Mouse (Mus musculus): ENCODE results near the gene Ctsc. TPM values are rescaled to one million over a fixed set of nuclear protein-coding genes. Genes with fewer than 3 reads are reported as not detected.

Ctsc gene
- polyA plus RNA-seq, 1 experiment from 2014 or later, result 87.8 TPM

DNA sequence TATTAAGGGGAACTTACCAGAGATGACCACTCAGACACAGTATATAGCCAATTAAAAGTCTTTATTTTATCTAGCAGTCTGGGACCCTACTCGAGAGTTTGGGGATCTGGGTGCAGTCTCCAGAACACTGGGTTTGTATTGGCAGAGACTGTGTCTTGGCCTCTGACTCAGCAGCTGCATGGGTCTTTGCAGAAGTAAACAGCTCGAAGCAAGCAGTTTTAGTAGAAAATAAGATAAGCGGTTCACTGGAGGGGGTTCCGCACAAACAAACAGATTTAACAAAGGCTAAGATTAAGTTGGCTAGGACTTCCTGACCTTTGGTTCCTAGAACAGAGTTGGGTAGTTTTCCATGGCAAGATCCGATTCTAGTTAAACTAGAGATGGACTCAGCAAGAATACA is 13.0 kb upstream of the Ctsc start:
- H3K27ac ChIP-seq, result no peak overlapping the region
- ATAC-seq (ENCODE audit: insufficient number of reproducible peaks, low FRiP score, low TSS enrichment, low read depth), result no peak
- WGBS, result 85% methylated on average over 5 of the region's 5 CpGs

DNA sequence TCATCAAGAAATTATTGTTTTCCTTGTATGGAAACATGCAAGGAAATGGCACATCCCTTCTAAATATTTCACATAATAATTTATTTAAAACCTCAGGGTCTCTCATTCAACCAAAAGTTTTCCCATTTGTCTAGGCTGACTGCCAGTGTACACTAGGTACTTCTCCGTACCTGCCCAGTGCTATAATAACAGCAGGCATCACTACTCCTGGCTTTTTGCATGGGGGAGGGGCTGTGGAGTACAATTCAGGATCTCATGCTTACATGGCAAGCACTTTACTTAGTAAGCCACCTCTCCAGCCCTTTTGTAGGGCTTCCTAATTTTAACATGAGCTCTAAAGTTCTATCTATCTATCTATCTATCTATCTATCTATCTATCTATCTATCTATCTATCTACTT is 8.0 kb upstream of the Ctsc start:
- WGBS, result 53% methylated on average over 1 of the region's 1 CpGs
- no peak overlapping the region for H3K4me2 ChIP-seq
- H3K27me3 ChIP-seq, result no peaks in the 10 kb centered on the region
- H3K36me3 ChIP-seq, result no peaks in the 10 kb centered on the region
- no peaks in the 10 kb centered on the region for H3K9me3 ChIP-seq
- H3K4me3 ChIP-seq, result no peak overlapping the region
- no peaks in the 10 kb centered on the region for H3K4me1 ChIP-seq
- ATAC-seq (ENCODE audit: insufficient number of reproducible peaks, low FRiP score, low TSS enrichment, low read depth), result no peak
- H3K9ac ChIP-seq, result no peak overlapping the region
- H3K27ac ChIP-seq, result no peak overlapping the region

More for the DNA sequence above, 13.0 kb upstream of the Ctsc start:
- Histone ChIP-seq H3K4me2 (no peak overlapping the region), H3K9ac (no peak overlapping the region), H3K36me3 (no peaks in the 10 kb centered on the region), H3K9me3 (no peaks in the 10 kb centered on the region), H3K27me3 (no peaks in the 10 kb centered on the region), H3K4me3 (no peak overlapping the region), H3K4me1 (no peaks in the 10 kb centered on the region)

DNA sequence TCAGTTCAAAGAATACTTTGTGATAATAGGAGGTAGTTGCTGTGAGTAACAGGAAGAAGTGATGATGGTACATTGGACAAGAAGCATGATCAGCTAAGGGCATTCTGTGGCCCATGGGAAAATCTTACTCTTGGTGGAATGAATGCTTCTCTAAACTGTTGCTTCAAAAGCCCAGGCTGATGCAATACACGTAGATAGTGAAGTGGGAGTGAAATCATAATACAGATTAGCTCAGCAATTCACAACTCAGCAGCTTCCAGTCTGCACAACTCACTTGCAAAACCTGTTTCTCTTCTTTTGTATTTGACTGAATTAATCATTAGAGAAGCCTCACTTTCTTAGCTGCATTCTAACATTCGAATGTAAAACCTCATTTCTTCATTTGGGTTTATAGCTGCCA is 6.4 kb upstream of the Ctsc start:
- H3K27ac ChIP-seq, result 0 out of 2 replicates have a peak overlapping the region, but pooled peaks have one; percentile 43
- no peak for ATAC-seq (ENCODE audit: insufficient number of reproducible peaks, low FRiP score, low TSS enrichment, low read depth)
- H3K9ac ChIP-seq, result no peak overlapping the region
- no peaks in the 10 kb centered on the region for H3K27me3 ChIP-seq
- 43% methylated on average over 2 of the region's 2 CpGs for WGBS
- no peaks in the 10 kb centered on the region for H3K9me3 ChIP-seq
- no peak overlapping the region for H3K4me3 ChIP-seq
- H3K4me2 ChIP-seq, result no peak overlapping the region
- no peaks in the 10 kb centered on the region for H3K36me3 ChIP-seq
- no peaks in the 10 kb centered on the region for H3K4me1 ChIP-seq

DNA sequence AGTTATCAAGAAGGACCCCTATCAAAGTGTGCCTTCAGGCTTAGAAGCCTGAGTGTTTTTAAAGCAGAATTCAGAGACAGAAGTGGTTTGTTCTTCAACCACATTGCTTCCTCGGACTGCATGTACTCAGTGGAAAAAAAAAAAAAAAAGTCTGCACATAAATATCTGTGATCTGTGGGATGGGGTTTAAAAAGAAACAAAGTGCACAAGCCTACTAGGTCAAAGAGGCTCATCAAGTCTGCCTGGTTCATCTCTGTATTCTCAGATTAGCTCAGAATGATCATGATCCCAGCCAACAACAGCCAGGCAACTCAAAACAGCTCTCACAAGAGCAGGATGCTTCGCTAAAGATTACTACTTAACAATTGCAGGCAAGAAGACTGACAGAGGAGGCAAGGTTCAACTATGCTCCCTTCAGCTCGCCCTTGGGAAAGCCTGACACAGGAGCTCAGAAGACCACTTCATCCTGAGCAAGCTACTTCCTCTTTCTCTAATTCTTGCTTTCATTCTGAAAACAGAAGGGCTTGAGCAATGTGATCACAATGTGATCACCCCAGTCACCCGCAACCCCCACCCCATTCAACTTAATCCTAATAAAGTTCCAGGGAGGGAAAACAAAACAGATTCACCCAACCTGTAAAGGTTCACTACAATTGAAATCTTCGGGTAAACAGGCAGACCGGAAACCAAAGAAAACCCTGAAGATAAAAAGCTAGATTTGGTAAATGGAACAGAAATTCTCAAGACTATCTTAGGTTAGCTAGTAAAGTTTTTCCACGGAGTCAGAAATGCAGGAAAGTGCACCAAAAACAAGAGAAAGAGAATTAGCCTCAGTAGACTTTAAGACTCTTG is 745 bp upstream of the Ctsc start:
- no peaks in the 10 kb centered on the region for H3K9me3 ChIP-seq
- no peak overlapping the region for H3K9ac ChIP-seq
- H3K4me1 ChIP-seq, result 0 out of 2 replicates have a peak, but pooled peaks cover 8% of the 10 kb centered on the region
- H3K27ac ChIP-seq, result no peak overlapping the region
- H3K36me3 ChIP-seq, result no peaks in the 10 kb centered on the region
- H3K4me3 ChIP-seq, result peak overlapping the region; percentile 49
- WGBS, result 45% methylated on average over 7 of the region's 7 CpGs
- peak overlapping the region; percentile 79 for H3K4me2 ChIP-seq
- ATAC-seq (ENCODE audit: insufficient number of reproducible peaks, low FRiP score, low TSS enrichment, low read depth), result no peak
- no peaks in the 10 kb centered on the region for H3K27me3 ChIP-seq

DNA sequence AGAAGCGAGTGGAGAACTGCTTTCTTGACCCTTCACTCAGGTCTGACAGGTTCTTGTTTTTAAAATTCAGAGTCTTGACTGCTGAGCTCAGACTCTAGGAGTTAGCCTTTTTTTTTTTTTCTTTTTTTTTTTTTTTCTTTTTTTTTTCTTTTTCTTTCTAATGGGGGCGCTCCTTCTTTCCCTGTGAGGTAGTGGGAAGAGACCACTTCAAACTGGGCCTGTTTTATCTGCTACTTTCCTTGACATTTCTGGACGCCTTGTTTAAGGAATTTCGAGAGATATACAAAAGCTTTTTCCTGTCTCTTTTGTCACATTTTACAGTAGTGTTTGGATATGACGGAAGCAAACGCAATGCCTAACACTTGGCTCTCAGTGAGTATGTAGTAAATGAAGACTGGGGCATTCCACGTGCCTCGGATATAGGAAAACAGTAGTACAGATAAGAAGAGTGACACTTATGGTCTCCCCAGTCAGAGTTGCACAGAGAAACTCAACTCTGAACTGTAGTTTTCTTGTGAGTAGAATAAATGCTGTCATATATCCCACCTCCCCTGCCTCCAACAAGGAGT is 827 bp downstream of the Ctsc start:
- peak overlapping the region; percentile 79 for H3K4me2 ChIP-seq
- ATAC-seq (ENCODE audit: insufficient number of reproducible peaks, low FRiP score, low TSS enrichment, low read depth), result no peak
- H3K27ac ChIP-seq, result 0 out of 2 replicates have a peak overlapping the region, but pooled peaks have one; percentile 65
- no peaks in the 10 kb centered on the region for H3K9me3 ChIP-seq
- H3K36me3 ChIP-seq, result no peaks in the 10 kb centered on the region
- peak overlapping the region; percentile 49 for H3K4me3 ChIP-seq
- no peak overlapping the region for H3K9ac ChIP-seq
- no peaks in the 10 kb centered on the region for H3K27me3 ChIP-seq
- H3K4me1 ChIP-seq, result 0 out of 2 replicates have a peak, but pooled peaks cover 8% of the 10 kb centered on the region
- WGBS, result 42% methylated on average over 8 of the region's 8 CpGs

DNA sequence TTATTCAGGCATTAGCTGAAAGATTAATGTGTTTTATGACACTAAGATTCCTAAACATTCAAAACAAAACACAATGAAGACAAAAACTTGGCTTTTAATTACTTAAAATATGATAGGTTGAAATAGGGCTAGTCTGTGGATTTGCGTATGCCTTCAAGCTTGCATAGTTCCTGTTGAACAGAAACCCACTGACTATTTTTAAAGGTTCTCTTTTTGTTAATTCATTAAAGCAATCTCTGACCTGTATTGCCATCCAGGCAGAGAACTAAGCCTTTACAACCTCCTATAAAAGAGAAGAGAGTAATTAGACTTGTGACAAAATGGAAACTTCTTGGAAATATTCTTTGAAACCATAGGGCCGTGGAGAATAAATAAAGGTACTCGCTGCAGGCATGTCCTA is 7.4 kb downstream of the Ctsc start:
- H3K4me2 ChIP-seq, result no peak overlapping the region
- no peak overlapping the region for H3K4me3 ChIP-seq
- H3K27me3 ChIP-seq, result no peaks in the 10 kb centered on the region
- no peaks in the 10 kb centered on the region for H3K4me1 ChIP-seq
- no peaks in the 10 kb centered on the region for H3K36me3 ChIP-seq
- ATAC-seq (ENCODE audit: insufficient number of reproducible peaks, low FRiP score, low TSS enrichment, low read depth), result no peak
- no peaks in the 10 kb centered on the region for H3K9me3 ChIP-seq
- H3K9ac ChIP-seq, result no peak overlapping the region
- no peak overlapping the region for H3K27ac ChIP-seq
- 62% methylated on average over 3 of the region's 3 CpGs for WGBS

DNA sequence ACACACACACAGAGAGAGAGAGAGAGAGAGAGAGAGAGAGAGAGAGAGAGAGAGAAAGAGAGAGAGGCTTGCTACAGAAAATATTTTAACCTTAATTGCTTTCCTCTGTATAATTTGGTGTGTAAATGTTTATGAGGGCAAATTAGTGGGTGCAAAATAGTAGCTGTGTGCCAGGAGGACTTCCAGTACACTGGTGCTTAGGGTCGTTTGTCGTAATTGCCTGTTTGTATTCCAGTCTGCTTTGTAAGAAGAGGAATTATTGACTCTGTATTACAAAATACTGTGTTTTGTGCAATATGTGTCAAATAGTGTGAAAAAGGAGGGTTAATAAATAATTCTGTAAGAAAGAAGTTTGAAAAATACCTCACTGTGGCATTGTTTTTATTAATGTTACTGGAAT is 13.2 kb downstream of the Ctsc start:
- no peak overlapping the region for H3K27ac ChIP-seq
- H3K4me3 ChIP-seq, result no peak overlapping the region
- 36% methylated on average over 2 of the region's 2 CpGs for WGBS
- H3K4me1 ChIP-seq, result no peaks in the 10 kb centered on the region
- ATAC-seq (ENCODE audit: insufficient number of reproducible peaks, low FRiP score, low TSS enrichment, low read depth), result no peak
- no peaks in the 10 kb centered on the region for H3K9me3 ChIP-seq
- H3K9ac ChIP-seq, result no peak overlapping the region
- H3K36me3 ChIP-seq, result no peaks in the 10 kb centered on the region
- H3K4me2 ChIP-seq, result no peak overlapping the region
- H3K27me3 ChIP-seq, result no peaks in the 10 kb centered on the region

DNA sequence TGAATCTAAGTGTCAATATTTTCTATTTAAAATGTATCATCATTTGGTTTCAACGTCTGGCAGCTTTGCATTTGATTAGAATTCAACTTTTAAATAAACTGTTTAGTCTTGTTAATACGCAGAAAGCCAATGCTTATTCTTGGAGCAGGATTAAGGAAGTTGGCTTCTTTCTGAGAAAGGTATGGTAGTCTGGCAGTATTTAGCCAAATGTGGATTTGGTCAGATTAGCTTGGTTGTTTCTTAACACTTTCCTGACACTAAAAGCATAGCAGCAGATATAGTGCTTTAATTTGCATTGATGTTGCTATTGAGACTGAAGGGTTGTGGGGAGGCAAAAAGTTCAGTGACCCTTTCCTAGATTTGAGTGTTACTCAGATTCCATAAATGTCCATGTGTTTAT is 14.2 kb downstream of the Ctsc start:
- H3K27ac ChIP-seq, result no peak overlapping the region
- ATAC-seq (ENCODE audit: insufficient number of reproducible peaks, low FRiP score, low TSS enrichment, low read depth), result no peak

DNA sequence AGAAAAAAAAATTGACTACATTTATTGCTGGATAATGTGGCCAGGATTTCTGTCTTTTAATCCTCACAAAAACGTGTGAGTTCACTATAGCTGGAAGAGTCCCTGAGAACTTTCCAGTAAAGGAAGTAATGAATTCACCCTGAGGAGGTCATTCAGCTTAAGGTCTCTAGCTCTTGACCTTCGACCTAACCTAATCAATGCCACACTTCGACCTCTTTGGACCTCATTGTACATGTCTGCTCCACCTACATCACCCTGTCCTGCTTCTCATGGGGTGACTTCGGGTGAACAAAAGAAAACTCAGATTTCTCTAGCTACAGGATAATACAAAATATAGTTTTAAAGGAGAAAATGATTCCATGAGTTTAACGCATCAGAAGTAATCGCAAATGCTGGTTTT is 16.0 kb downstream of the Ctsc start:
- WGBS, result 56% methylated on average over 6 of the region's 6 CpGs

More for the DNA sequence above, 14.2 kb downstream of the Ctsc start:
- H3K9me3 ChIP-seq, result no peaks in the 10 kb centered on the region
- H3K27me3 ChIP-seq, result no peaks in the 10 kb centered on the region
- no peak overlapping the region for H3K4me2 ChIP-seq
- H3K9ac ChIP-seq, result no peak overlapping the region
- 55% methylated on average over 2 of the region's 2 CpGs for WGBS
- no peaks in the 10 kb centered on the region for H3K4me1 ChIP-seq
- no peak overlapping the region for H3K4me3 ChIP-seq
- no peaks in the 10 kb centered on the region for H3K36me3 ChIP-seq

DNA sequence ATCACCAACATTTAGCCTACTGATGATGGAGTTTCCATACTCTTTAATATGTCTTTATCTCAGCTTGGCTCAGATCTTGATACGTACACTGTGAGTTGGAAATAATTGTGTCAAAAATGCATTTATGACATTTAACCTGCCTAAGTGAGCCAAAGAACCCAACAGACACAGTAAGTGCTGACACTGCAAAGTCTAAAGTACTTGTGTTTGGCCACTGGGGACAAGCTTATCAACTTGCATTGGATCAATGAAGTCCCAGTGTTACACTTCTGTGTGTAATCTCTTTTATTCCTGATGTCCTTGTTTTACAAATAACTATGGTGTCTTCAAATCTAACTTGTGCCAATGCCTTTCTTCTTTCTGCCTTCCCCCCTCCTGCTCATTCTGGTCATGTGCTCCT is 18.1 kb downstream of the Ctsc start:
- Histone ChIP-seq H3K9ac (no peak overlapping the region), H3K4me3 (no peak overlapping the region), H3K4me1 (no peaks in the 10 kb centered on the region), H3K36me3 (no peaks in the 10 kb centered on the region), H3K27ac (no peak overlapping the region), H3K4me2 (no peak overlapping the region), H3K9me3 (no peaks in the 10 kb centered on the region), H3K27me3 (no peaks in the 10 kb centered on the region)
- ATAC-seq (ENCODE audit: insufficient number of reproducible peaks, low FRiP score, low TSS enrichment, low read depth), result no peak
- WGBS, result 91% methylated on average over 1 of the region's 1 CpGs

More for the DNA sequence above, 16.0 kb downstream of the Ctsc start:
- no peak overlapping the region for H3K4me3 ChIP-seq
- H3K36me3 ChIP-seq, result no peaks in the 10 kb centered on the region
- no peak for ATAC-seq (ENCODE audit: insufficient number of reproducible peaks, low FRiP score, low TSS enrichment, low read depth)
- H3K9me3 ChIP-seq, result no peaks in the 10 kb centered on the region
- no peak overlapping the region for H3K9ac ChIP-seq
- no peaks in the 10 kb centered on the region for H3K4me1 ChIP-seq
- H3K27ac ChIP-seq, result no peak overlapping the region
- H3K4me2 ChIP-seq, result no peak overlapping the region
- no peaks in the 10 kb centered on the region for H3K27me3 ChIP-seq

DNA sequence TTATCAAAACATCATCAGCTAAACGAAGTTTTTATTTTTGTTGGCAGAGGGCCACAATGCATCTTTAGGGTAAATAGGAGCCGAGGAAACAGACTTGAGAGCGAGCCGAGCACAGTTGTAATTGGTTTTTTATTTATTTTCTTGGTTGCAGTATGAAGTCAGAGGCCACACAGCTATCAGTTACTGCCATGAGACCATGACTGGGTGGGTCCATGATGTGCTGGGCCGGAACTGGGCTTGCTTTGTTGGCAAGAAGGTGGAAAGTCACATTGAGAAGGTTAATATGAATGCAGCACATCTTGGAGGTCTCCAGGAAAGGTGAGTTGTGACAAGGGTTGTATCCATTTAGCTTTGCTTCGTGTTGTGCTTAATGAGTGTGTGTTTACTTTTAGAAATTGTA is 19.0 kb downstream of the Ctsc start:
- Histone ChIP-seq H3K36me3 (no peaks in the 10 kb centered on the region), H3K9ac (no peak overlapping the region)
- 53% methylated on average over 6 of the region's 6 CpGs for WGBS

DNA sequence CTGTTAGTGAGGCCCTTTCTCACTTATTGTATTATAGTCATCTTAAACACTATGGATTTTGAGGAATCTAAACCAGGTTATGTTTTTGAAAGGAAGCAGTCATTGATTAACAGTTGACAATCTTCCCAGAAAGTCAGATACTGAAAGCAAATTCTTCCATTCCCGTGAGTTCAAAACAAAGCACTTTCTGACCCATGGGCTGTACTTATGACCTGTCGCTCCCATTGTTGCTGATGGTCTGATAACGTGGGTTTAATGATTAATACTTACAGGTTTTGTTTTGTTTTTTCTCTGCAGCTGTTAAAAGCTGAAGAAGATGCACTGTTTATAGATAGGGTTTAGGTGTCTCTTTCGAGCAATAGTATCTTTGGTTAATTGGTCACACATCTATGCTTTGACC is 27.9 kb downstream of the Ctsc start:
- Histone ChIP-seq H3K4me3 (no peak overlapping the region), H3K9ac (no peak overlapping the region), H3K4me2 (no peak overlapping the region), H3K27me3 (no peaks in the 10 kb centered on the region), H3K36me3 (no peaks in the 10 kb centered on the region), H3K4me1 (no peaks in the 10 kb centered on the region), H3K9me3 (no peaks in the 10 kb centered on the region), H3K27ac (no peak overlapping the region)
- ATAC-seq (ENCODE audit: insufficient number of reproducible peaks, low FRiP score, low TSS enrichment, low read depth), result no peak
- WGBS, result 88% methylated on average over 4 of the region's 4 CpGs

More for the DNA sequence above, 19.0 kb downstream of the Ctsc start:
- no peaks in the 10 kb centered on the region for H3K9me3 ChIP-seq
- no peak overlapping the region for H3K4me3 ChIP-seq
- no peak for ATAC-seq (ENCODE audit: insufficient number of reproducible peaks, low FRiP score, low TSS enrichment, low read depth)
- no peaks in the 10 kb centered on the region for H3K4me1 ChIP-seq
- no peak overlapping the region for H3K4me2 ChIP-seq
- no peaks in the 10 kb centered on the region for H3K27me3 ChIP-seq
- no peak overlapping the region for H3K27ac ChIP-seq

All from limb, embryonic 15.5 days (tissue).